Mouse (Mus musculus) liver, postnatal 0 days (tissue): ENCODE results near the gene Tcf7.

Experiments
- CTCF ChIP-seq: sonication (generic); IDR thresholded peaks from 2 replicates; pipeline ENCODE4 v1.5.1; 2016; ENCODE audit warnings: antibody characterized with exemption, low read depth
- EP300 ChIP-seq: IDR thresholded peaks from 2 replicates; pipeline ENCODE4 v1.6.1; 2016; ENCODE audit warnings: antibody characterized with exemption, low read depth, mild to moderate bottlenecking

DNA sequence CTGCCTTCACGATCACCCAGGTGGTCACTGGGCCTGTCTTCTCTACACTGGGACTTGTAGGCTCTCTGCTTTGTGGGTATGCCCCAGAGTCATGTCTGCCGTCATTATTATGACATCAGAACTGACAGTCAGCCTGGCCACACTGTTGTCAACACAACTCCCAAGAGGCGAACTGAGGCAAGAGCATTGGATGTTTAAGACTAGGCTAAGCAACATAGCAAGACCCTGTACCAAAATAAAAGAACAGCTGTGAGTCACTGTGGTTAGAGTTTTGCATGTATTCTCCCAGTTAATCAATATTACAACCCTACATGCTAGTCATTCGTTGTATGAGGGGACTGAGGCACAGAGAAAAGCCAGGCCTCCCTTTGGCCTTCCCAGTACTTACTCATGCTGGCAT, 37.7 kb upstream of the Tcf7 start:
- no peak for TF ChIP-seq CTCF
- no peak for TF ChIP-seq EP300
